Mouse (Mus musculus) right cerebral cortex, postnatal 4 days (tissue): ENCODE results near the gene Nynrin.
A peak's percentile ranks its signal among the peaks of the same experiment; 100 is the strongest.

ENCODE experiments used
- DNase-seq: peaks from one replicate; pipeline ENCODE4 v3.0.0-alpha.2; 2022

The Nynrin gene

DNA sequence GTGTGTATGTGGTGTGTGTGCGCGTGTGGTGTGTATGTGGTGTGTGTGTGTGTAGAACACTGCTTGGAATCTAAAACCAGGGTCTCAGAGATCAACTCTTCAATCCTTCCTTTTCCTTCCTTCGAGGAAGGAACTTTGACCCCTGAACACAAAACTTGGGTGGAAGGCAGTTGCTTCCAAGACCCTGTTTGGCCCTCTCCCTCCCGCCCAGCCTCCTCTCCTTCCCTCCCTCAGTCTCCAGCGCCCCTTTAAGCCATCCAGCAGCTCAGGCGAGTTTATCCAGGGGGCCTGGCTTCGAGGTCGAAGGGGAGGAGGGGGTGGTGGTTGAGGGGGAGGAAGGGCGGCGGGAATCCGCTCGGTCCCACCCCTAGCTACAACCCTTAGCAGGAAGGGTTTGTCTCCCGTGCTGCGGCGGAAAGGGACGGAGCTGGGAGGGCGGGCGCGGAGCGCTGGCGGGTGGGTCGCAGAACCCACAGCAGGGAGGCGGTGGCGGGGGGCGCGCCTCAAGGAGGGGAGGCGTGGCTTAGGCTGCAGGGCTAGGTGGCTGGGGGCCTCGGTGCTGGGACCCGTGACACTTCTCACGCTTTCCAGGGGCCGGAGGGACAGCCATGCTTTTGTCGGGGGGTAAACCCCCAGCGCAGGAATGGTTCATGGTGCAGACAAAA lies at the start of gene Nynrin:
Gene Nynrin (plus strand): TSS at position 390 of the 665 bp plus-strand sequence.
- DNase-seq, result peak; percentile 74

DNA sequence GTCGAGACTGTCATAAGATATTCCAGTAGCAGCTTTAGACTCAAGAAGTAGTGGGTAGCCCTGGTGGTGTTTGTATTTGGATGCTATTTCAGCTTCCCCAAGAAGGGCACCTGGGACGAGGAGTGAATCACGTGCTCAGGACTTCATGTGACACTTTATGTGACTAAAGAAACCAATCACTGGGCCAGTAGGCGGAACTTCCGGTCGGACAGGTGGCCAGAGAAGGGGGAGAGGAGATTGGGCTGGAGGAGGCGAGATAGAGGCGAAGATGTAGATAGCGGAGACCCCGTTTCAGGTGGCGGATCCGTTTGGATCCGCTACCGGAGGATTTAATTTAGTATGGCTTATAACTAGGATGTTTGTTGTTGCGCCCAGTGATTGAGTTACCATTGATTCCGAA lies 38.9 kb upstream of the Nynrin start:
- DNase-seq, result peak; percentile 76

DNA sequence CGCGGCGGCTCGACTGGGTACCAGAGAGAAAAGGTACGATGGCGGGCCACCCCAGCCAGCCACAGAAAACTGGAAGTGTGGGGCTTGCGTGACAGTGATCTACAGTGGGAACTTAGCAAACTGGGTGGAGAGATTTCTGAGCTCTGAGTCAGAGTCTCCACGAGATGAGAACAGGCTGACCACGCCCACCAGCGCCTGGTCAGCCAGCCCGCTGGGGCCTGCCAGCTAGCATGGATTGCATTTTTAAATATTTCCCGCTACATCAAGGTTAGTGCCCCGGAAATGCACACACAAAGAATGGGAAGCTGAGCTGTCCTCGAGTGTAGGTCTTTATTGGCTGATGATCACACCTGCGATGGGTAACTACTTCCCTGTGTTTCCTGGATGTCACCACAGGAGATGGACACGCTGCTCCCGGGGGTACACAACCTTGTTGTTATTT lies 38.5 kb upstream of the Nynrin start:
- peak; percentile 41 for DNase-seq

DNA sequence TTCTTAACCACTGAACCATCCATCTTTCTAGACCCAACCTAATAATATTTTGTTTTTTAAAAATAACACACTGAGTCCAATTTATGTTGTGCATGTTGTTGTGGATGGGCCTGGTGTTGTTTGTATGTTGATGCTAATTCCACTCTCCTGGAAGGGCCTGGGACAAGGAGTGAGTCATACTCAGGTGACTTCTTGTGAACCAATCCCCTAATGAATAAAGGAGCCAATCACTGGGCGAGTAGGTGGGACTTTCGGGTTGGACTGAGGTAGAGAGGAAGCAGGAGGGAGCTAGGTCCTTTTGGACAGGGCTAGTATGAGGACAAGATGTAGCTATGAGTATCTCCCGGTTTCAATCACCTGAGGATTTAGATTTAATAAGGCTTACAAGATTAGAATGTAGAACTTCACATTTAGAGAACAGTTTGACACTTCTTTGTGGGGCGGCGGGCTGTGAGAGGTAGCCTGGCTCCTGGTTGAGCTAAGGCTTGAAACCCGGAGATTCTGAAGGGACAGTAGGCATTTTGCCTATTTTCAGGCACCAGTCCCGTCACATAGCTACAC lies 33.9 kb upstream of the Nynrin start:
- peak; percentile 0 for DNase-seq

DNA sequence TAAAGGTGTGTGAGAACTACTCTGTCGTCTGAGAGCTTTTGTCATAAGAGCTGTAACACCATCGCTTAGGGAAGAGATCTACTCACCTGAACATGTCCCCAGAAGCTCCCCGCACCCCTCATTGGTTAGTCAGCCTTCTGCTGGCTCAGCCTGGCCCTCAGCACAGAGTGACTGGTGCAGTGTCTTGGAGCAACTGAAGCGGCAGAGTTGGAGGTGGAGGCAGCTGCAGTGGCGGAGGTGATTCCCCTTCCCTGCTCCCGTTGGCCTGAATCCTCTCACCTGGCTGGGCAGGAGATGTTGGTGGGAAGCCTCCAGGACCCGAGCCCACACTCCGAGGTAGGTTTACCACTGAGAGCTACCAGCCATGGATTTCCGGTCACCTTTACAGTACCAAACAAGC lies 33.2 kb upstream of the Nynrin start:
- peak; percentile 1 for DNase-seq

DNA sequence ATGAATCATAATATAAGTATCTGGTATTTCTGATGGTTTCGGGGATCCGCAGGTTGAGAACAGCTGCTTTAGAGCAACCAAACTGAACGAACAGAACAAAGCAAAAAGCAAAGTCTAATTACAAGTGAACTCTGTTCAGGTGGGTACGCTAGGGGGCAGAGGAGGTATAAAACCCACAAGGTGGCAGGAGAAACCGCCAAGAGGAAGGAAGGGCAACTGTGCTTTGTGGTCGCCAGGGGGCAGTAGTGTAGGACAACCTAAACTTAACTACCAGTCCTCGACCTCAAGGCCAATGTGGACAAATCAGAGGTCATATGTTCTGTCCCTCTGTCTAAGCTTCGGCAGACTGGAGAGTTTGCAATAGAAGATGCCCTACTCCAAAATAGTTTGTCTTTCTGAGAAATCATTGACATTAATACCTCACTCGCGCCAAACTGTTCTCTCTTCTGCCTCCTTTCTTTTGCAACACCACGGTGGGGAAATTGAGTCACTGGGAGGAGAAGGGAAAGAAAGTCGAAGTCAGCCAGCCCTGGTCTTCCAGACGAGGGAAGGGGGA lies 31.3 kb upstream of the Nynrin start:
- DNase-seq, result peak; percentile 65

DNA sequence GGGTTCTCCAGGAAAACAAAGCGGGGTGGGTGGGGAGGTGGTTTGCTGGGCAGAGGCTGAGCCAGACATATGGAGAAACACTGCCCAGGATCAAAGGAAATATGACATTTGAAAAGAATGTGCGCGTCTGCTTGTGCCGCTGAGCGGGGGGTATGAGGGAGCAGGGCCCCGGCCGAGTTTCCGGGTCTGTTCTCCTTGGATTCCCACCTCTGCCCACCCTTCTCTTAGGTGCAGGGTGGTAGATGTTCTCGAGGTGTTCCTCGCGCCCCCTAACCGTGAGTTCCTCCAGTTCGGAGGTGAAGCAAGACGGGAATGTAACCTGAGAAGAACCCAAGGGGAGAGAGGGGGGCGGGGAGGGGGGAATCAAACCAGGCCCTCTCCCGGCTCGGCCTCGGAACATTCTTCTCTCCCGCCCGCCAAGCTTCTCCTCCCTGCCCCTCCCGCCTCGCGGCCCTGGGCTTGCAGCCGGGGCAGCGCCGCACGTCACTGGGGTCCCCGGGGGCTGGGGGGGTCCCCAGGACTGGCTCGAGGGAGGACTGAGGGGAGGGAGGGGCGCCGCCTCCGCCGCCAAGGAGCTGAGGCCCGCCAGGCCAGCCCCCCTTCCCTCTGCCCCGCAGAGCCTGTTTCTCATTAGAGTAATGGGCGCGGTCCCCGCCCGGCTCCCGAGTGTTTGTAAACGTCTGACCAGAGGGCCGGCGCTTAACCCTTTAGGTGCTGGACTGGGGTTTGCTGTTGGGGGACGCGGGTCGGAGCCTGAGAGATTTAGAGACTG lies 30.6 kb upstream of the Nynrin start, which contains the start of gene Nfatc4:
Gene Nfatc4 (plus strand): TSS at position 154 of the 772 bp plus-strand sequence.
- peak; percentile 72 for DNase-seq

DNA sequence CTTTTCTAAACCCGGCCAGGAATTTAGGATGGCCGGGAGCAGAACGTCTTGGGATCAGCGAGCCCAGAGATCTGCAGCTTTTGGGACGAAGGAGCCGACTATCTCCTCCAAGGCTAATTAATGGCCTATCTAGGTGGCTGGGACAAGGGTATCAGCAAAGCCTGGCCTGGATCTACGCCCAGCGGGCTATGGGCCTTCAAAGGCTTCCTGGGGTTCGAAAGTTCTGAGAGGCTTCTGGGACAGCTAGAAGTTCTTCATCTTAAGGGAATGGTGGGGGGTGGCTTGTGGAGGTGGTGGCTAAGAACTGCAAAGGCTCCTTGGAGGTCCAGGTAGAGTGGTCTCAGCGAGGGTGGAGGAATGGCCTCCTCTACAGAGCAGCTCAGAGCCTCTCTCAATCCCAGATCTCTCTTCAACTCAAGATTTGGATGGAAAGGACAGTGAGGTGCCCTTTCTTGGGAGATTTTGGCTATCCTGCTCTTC lies 29.8 kb upstream of the Nynrin start:
- DNase-seq, result peak; percentile 30

DNA sequence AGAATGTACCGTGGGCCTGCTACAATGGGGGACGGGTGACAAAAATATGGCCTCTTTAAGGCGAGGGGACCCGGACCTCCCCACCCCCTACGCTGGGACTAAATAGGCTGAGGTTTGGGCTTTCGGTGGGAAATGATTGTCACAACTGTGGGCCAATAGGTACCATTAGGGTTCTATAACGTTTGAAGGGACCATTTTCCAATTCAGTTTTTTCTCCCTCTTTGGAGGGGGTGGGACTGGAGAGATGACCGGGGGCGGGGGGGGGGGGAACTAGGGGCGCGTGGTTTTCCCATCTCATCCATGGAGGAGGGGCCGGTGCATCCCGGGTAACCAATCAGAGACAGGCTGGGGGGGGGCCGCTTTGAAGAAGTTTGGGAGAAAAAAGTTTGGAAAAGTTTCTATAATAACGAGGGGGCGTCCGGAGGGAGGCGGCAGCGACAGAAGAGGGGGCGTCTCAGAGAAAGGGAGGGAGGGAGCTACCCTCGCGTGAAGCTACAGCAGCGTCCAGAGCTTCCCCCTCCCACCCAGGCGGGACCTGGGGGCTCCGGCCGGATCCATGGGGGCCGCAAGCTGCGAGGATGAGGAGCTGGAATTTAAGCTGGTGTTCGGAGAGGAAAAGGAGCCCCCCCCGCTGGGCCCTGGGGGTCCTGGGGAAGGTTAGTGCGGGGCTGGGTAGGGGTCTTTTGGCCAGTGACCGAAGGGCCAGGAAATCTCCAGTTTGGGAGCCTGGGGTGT lies 29.2 kb upstream of the Nynrin start:
- peak; percentile 10 for DNase-seq

DNA sequence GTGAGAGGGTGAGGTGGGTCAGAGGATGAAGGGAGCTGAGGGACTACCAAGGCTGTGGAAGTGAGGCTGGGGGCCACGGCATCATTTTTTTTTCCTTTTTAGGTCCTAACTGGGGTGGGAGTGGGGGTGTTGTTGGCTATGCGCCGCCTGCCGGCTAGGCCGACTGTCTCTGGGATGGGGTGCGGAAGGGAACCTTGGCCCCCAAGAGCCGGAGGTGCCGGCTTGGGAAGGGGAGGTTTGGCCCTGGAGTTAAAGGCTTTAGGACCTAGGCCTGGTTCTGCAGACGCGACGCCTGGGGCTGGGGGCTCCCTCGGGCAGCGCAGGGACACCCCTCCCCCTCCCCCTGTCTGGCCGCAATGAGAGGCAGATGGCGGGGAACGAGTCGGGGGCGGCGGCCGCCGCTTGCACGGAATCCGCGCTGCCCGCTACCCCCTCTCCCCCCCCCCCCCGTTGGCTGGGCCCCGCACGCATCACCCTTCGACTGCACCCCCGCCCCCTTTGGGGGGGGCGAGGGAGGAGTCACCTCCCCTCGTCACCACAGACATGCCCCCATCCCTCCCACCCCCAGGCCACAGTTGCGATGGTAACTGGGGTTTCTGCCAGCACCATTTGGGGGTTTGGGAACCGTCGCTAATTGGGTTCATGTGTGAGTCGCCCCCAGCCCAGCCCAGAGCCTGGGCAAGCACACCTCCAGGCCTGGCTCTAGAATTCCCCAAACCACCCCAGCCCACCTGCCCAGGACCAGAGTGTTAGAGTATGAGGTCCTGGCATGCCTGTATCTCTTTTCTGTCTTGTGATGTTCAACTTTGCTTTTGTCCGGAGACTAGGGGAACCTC lies 28.4 kb upstream of the Nynrin start:
- DNase-seq, result peak; percentile 55

DNA sequence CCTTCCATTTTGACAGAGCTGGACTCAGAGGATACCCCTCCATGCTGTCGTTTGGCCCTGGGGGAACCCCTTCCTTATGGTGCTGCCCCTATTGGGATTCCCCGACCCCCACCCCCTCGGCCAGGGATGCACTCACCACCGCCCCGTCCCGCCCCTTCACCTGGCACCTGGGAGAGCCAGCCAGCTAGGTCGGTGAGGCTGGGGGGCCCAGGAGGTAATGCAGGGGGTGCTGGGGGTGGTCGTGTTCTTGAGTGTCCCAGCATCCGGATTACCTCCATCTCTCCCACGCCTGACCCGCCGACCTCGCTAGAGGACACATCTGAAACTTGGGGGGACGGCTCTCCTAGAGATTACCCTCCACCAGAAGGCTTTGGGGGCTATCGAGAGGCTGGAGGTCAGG lies 27.7 kb upstream of the Nynrin start:
- DNase-seq, result peak; percentile 6

DNA sequence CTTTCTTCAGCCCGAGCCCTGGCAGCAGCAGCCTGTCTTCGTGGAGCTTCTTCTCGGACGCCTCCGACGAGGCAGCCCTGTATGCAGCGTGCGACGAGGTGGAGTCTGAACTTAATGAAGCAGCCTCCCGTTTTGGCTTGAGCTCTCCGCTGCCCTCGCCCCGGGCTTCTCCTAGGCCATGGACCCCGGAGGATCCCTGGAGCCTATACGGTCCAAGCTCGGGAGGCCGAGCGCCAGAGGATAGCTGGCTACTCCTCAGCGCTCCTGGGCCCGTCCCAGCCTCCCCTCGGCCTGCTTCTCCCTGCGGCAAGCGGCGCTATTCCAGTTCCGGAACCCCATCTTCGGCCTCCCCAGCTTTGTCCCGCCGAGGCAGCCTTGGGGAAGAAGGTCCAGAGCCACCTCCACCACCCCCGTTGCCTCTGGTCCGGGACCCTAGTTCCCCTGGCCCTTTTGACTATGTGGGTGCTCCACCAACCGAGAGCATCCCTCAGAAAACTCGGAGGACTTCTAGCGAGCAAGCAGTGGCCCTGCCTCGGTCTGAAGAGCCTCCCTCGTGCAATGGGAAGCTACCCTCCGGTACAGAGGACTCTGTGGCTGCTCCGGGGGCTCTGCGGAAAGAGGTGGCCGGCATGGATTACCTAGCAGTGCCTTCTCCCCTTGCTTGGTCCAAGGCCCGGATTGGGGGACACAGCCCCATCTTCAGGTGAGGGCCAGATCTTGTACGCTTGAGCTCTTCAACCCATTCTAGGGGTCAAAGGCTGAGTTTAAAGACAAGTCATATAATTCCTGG lies 27.1 kb upstream of the Nynrin start:
- peak; percentile 4 for DNase-seq

DNA sequence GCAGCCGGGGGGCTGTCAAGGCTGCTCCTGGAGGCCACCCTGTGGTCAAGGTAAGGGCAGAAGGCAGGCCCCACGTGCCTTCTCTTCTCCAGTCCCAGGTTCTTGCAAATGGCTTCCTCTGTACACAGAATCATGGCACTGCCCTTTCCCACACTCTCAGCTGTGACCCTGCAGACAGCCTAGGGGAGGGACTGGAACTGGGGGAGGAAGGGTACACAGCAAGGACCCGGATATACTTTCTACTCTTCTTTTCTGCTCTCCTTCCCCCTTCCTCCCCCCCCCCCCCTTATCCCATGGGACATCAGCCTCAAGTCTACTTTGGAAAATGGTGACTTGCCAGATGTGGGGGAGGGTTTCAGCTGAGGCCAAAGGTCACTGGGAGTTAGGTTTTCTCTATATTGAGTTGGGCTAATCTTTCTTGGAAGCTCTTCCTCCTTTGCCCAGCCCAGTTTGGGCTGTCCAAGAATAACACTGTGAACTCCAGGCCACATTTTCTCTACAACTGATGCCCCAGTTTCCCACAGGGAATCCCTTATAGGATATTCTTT lies 25.0 kb upstream of the Nynrin start:
- peak; percentile 1 for DNase-seq

DNA sequence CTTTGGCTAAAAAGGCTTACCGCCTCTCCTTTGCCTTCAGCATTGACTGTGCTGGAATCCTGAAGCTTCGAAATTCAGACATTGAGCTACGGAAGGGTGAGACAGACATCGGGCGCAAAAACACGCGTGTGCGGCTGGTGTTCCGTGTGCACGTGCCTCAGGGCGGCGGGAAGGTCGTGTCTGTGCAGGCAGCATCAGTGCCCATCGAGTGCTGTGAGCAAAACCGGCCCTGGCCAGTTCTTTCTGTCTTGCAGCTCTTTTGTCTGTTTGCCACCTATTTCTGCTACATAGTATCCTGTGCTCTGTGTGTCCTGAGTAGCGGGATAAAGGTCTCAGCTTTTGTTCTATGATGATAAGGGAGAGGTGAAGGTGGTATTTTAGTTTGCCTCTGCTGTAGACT lies 24.0 kb upstream of the Nynrin start:
- DNase-seq, result no peak

DNA sequence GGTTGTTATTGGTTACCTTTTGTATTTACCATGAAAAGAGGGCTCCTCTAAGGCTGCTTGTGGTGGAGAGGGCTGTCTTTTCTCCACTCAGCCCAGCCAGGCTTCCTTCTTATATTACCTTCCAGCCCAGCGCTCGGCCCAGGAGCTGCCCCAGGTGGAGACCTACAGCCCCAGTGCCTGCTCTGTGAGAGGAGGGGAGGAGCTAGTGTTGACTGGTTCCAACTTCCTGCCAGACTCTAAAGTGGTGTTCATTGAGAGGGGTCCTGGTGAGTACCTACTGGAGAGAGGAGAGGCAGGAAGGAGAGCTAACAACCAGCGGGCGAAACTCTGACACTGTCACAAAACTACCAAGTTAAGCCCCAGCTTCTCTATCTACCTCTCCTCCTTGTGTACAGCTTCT lies 23.5 kb upstream of the Nynrin start:
- no peak for DNase-seq

DNA sequence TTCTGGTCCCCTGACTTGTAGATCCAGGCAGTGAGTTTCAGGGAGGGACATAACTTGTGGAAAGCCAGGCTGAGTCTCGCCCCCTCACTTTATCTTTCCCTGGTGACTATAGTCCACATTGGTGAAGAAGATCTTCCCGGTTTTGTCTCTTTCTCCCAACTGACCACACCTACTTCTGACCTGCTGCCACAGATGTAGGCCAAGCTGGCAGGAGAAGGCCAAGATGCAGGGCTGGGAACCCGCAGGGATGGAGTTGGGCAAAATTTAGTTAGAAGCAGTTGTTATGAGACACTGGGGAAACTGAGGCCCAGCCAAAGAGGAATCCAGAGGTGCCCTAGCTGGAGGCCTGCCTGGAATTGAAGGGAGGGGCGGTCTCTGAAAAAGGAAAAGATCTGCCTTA lies 20.7 kb upstream of the Nynrin start:
- DNase-seq, result no peak

DNA sequence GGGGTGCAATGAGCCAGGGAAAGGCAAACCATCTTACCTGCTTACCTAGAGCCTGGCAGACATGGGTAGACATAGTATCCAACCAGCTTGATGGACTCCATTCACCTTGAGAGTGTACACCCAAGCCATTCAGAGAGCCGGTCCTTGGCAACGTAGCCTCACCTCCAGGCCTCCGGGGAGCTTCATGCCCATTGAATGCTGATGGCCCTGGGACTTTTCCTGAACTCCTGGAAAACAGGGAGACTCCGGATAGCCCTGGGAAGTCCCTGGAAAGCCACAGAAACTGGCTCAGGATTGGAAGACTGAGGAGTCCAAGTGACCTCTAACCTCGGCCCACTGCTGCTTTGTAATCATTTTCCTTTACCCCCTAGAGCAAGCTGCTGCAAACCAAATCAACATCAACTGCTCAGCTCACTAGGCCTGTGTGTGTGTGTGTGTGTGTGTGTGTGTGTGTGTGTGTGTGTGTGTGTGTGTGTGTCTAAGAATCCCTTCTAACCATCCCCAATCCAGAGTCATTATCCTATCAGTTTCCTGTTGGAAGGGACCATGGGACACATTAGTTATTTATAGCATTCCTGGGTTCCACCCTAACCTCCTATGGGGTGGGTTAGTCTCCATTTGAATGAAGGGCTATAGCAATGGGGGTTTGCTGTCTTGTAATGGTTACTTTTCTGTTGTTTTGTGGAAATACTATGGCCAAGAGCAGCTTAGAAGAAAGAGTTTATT lies 18.8 kb upstream of the Nynrin start:
- no peak for DNase-seq

DNA sequence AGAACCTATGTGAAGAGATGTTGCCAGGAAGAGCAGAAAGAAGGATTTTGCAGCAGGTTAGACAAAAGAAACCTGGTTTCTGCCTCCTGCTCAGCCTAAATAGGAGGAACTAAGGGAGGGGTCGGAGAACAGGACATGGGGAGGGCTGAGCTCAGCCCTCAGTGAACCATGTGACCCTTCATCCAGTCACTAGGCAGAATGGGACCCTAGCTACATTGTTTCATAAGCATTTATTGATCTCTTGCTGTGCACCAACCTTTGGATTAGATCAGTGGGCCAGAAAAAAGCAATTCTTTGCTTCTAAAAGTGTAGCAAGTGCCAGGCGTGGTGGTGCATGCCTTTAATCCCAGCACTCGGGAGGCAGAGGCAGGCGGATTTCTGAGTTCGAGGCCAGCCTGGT lies 15.5 kb upstream of the Nynrin start:
- no peak for DNase-seq

DNA sequence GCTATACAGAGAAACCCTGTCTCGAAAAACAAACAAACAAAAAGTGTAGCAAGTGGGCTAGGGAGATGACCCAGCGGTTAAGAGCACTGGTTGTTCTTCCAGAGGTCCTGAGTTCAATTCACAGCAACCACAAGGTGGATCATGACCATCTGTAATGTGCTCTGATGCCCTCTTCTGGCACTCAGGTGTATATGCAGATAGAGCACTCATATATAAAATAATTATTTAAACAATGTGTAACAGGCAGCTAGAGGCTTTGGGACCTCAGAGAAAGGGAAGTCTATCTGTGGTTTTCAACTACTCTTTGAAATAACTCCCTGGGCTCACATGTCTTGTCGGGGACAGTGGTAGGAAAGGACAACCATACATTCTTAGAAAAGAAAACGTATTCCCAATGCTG lies 15.1 kb upstream of the Nynrin start:
- DNase-seq, result no peak

DNA sequence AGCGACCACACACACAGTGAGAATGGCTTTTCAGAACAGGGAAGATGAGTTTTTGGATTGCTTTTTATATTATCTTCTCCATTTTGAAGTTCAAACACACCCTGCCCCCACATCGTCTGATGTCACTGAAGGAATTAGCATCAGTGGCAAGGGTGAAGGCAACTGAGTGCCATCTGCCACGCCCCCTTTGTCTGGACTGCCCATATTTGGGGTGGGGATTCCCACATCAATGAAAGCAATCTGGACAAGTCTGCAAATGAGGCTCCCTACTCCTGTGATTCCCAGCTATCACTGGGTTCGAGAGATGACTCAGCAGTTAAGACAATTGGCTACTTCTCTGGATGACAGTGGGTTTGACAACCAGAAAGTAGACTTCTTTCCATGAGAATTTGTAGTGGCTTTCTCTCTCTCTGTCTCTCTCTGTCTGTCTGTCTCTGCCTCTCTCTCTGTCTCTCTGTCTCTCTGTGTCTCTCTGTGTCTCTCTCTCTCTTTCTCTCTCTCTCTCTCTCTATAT lies 12.9 kb upstream of the Nynrin start:
- DNase-seq, result no peak
